Mouse (Mus musculus) cerebellum, adult 11-12 months (tissue): Measurements from ENCODE around the gene Kdm6b.
A peak's percentile ranks its signal among the peaks of the same experiment; 100 is the strongest.

Source experiments
- DNase-seq: peaks from one replicate; pipeline ENCODE4 v3.0.0; 2022

Gene Kdm6b

GRCm38 (mm10) chr11:69386758-69387157 is 26.7 kb downstream of the Kdm6b start:
- DNase-seq: no peak

- DNase-seq: no peak
These were observed 28.5 kb downstream of the Kdm6b start for GRCm38 (mm10) chr11:69384979-69385378.

GRCm38 (mm10) chr11:69382478-69383105 is 30.9 kb downstream of the Kdm6b start:
- DNase-seq: no peak

- peak; percentile 66 for DNase-seq
These were observed 32.1 kb downstream of the Kdm6b start for GRCm38 (mm10) chr11:69381356-69381755.

- DNase-seq: no peak
These were observed 33.9 kb downstream of the Kdm6b start for GRCm38 (mm10) chr11:69379600-69379999.

GRCm38 (mm10) chr11:69377766-69378165 is 35.7 kb downstream of the Kdm6b start:
- DNase-seq: no peak

GRCm38 (mm10) chr11:69375646-69376045 is 37.8 kb downstream of the Kdm6b start:
- no peak for DNase-seq

- peak; percentile 28 for DNase-seq
These were observed 40.1 kb downstream of the Kdm6b start for GRCm38 (mm10) chr11:69373223-69373965.

- DNase-seq: peak; percentile 28
These were observed 40.7 kb downstream of the Kdm6b start for GRCm38 (mm10) chr11:69372780-69373170.

- peak; percentile 93 for DNase-seq
These were observed 41.3 kb downstream of the Kdm6b start for GRCm38 (mm10) chr11:69372056-69372779.

GRCm38 (mm10) chr11:69371601-69372000 is 41.9 kb downstream of the Kdm6b start:
- DNase-seq: no peak

- DNase-seq: no peak
These were observed 42.7 kb downstream of the Kdm6b start for GRCm38 (mm10) chr11:69370817-69371215.

GRCm38 (mm10) chr11:69369990-69370816 is 43.3 kb downstream of the Kdm6b start:
- no peak for DNase-seq

- DNase-seq: no peak
These were observed 44.1 kb downstream of the Kdm6b start, which contains the start of gene Chd3 for GRCm38 (mm10) chr11:69369215-69369989. TSS of gene Chd3 (minus strand) at chr11:69369406.

GRCm38 (mm10) chr11:69368356-69369214 is 44.9 kb downstream of the Kdm6b start:
- DNase-seq: peak; percentile 44

- peak; percentile 75 for DNase-seq
These were observed 45.7 kb downstream of the Kdm6b start for GRCm38 (mm10) chr11:69367616-69368355.

- DNase-seq: no peak
These were observed 46.4 kb downstream of the Kdm6b start for GRCm38 (mm10) chr11:69366855-69367615.

GRCm38 (mm10) chr11:69366157-69366854 is 47.2 kb downstream of the Kdm6b start:
- DNase-seq: peak; percentile 85

GRCm38 (mm10) chr11:69365722-69366121 is 47.8 kb downstream of the Kdm6b start:
- no peak for DNase-seq
